Mouse (Mus musculus): ENCODE measurements around the gene Heatr4.
A peak's percentile ranks its signal among the peaks of the same experiment; 100 is the strongest.

The Heatr4 gene

DNA sequence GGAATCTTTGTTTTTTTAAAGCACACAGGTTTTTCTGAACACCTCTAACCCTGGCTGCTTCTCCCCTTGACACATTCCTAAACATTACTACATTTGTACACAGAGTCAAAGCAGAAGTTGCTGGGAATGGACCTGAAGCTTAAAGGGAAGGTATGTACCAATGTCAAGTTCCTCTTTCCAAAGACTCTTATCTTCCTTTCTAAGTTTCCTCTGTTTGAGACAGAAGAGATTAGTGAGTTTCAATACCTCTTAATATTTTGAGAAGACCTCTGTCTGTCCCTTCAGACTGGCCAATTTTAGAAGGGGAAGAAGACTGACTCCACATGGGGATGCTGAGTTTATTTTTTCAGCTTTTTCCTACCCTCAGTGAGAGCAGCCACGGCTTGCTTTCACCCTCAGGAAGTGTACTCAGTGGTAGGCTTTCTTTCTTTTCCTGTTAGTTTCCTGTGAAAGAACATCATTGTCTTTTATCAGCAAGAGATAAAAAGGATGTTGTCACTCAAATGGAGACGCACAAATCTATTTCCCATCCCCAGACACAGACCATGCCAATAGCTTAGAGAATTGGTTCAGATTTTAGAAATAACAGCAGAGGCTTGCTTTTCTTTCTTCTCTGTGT is 55.4 kb downstream of the Heatr4 start:
- DNase-seq, result peak; percentile 56

DNA sequence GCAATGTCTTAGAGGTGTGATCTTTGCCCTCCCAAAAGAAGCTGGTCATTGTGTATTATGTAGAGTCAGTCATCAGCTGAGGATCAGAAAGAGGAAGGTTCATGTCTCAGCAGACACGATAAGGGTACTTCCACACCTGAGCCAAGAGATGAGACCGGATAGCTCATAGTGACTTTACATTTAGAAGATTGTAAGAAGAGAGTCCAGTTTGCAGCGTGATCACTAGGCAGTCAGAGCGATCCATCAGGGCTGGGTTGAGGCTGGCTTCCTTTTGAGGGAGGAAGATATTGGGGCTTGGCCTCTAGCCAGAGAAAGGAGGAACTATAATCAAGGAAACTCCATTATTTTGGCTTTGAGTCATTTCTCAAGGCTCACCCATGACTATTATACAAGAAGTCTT is 56.9 kb downstream of the Heatr4 start:
- DNase-seq, result peak; percentile 78

DNA sequence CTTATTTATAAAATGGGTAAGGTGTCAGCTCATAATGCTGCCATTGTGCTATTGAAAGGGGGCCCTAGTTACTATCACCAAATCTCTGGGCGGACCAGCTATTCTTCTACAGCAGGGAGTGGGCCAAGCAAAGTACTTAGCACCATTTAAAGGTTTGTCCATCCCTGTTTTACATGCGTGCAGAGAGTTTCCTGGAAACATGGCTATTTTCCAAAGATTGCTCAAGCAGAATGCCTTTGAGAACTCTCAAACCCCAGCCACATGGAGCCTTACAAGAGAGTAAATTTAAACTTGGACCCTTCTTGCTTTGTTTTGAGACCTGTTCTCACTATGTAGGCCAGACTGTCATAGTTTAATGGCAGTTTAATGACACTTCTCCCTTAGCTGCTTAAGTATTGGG is 58.6 kb downstream of the Heatr4 start:
- peak; percentile 75 for DNase-seq

DNA sequence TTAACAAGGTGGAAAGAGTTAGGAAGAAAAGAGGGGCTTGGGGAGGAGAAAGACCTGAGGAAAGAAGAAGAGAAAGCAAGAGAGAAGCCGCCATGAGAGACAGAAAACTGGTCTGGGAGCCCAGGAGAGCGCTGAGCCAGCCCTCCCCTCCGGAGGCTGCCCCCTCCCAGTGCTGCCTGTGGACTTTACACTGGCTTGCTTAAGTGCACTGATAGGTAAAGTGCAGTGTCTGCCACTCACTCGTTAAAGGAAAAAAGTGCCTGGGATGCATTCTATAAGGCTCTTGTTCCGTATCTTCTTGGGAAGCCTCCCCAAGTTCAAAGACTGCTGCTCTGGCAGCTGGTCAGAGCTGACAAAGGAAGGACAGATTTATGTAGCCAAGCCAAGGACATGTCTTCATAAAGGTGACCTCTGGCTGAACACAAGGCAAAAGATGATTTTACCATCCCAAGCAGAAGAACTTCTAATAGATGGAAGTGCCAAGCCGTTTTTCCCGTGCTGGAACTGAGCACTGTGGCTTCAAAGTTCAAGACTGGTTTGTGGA is 59.4 kb downstream of the Heatr4 start:
- no peak for DNase-seq

DNA sequence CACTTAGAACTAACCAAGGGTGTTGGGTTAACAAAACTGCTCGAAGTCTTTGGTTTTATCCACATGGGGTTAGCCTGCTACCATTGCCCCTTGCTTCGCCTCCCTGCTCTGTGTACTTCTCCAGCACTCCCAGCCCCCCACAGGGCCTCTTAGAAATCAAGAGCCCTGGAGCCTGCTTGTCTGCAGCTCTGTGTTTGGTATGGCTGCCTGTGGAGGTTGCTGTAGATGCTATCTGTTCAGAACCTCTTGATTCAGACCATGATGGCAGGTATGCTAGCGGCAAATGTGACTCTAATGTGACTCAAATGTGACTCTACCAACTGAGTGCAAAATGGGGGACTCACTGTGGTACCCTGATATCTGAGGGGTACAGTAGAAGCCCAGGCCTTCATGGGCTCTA is 60.3 kb downstream of the Heatr4 start:
- DNase-seq, result no peak

DNA sequence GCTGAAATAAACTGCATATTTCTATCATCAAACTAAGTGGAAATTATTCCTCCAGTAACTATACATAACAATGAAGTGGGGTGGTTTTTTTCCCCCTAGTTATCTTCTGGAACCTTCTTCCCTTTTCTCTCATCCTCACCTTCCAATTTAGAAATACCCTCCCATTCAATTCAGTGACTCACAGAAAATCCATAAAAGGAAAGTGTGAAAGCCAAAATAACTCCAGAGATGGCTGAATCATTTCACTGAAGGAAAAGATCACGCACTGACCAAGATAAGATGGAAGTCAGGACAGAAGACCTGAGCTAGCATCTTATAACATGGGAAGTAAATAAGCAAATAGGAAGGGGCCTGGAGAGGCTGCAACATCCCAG is 61.2 kb downstream of the Heatr4 start:
- DNase-seq, result no peak

DNA sequence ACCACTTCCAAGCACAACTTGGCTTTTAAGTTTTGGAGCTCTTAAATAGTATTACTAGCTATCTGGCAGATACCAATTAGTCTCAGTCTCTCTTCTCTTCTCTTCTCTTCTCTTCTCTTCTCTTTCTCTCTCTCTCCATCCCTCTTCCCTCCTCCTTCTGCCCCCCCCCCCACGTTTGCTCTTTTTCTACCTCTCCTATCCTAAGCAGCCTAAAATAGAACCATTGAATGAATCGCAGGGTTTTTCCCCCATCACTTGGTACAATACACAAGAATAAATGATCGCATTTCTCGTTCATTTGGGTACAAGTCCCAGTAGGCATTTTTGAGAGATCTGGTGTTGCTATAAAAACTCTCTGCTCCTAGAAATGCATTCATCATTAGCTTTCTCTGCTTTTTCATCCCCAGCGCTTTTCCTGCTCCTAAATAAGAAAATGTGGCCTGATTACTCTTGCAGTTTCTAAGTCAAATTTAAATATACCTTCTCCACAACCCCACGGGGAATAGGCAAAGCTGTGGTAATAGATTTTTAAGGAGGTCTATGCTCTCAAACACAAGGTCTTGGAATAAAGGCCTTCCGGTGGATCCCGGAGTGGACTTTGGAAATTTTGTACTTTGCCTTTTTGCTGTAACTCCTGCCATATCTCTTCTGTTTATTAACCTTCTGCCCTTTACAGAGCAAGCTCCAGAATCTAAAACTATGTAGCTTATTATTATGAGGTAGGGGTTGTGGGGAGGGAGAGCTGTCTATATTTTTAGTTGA is 61.7 kb downstream of the Heatr4 start:
- no peak for DNase-seq

DNA sequence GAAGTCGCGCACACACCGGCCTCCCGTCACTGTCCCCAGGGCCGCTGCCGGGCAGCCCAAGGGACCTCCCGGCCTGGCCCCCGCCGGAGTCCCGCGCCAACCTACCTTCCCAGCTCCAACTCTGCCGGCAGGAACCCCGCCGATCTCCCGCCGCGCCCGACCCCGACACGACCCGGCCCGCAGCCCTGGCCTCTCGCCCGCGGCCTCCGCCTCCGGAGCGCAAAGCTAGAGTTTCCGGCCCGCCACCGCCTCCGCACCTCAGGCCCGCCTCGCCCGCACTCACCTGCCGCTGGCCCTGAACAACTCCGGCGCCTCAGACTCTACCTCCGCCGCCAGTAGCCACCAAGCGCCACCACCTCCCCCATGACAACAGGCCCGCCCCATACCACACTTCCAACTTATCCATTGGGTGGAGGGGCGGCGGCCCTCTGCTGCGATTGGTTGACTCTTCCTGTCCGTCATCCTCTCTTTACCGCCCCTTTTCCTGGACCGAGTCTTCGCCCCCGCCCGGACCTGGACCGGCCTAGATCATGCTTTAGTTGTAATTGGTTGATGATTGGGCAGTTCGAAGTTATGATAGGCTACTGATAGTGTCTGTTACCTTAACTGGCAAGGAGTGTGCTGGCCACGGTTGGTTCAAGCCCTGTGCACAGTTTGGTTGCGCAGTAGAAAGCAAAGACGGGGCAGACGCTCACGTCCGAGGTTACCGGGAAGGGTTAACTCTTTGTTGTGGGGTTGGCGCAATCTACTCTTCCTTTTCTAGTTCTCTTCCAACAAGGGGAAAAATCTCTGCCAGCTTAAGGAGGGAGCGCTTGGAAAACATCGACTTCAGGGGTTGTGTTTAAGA is 62.9 kb downstream of the Heatr4 start, which contains the start of gene Numb:
Numb (minus strand) TSS at position 400 of the 847 bp plus-strand sequence.
- DNase-seq, result peak; percentile 99

DNA sequence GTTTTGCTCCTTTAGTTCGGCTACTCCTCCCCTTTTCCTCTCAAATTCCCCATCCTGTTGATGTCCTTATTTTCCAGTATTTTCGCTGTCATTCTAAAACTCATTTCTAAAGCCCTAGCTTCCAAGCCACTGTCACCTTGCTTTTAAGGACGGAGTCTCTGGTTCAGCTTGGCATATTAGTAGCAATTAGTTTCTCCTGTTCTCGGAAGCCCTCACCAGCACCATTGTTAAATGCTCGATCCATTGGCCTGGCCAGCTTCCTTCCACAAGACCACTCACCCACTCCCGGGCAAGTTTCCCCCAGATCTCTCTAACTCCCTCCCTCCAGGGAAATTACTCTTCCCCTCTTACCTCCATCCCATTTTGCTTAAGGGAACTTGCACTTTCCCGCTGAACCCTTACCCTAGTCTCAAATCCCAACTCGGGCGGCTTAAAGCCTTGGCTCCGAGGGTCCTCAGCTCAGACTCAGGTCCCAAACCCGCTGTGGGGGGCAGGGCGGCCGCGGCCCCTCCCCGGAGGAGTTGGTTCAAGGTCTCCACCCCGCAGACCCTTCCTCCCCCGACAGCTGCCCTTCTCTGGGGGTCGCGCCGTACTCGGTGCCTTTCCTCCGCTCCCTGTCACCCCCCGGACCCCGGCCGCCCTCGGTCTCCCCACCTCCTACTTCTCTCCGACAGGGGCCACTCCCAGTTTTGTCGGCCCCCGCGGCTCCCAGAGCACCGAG is 63.8 kb downstream of the Heatr4 start:
- no peak for DNase-seq

DNA sequence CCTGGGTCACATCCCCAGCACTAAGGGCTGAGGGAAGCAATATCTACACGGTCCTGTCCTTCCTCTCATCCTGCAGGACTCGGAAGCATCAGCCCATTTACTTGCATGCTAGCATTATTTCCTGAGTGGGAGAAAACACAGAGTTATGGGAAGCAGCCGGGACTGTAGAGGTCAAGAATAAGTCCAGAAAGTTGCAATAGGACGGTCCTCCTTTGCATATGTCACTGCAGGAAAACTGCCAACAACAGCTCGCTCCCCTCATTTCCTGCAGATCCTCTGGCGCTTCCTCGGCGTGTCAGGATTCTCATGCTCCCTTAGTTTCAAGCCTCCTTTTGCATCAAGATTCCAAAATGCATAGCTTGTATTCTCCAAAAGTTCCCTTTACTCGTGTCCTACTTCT is 67.8 kb downstream of the Heatr4 start:
- DNase-seq, result peak; percentile 45

DNA sequence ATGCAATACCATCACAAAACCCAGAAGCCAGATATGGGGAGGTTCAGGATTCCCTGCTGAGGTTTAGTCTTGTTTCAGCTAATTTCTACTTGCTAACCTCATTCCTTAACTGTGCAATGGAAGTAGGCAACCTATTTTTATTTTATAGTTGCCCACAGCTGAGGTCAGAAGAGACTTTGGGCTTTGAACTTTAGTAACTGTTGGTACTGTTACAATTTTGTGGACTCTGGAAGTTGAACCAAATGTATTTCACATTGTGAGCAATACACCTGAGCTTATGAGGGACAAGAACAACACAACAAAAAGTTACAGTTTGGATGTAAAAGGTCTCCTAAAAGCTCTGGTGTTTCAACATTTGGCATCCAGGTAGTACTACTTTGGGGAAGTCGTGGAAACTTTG is 69.9 kb downstream of the Heatr4 start:
- DNase-seq, result no peak

DNA sequence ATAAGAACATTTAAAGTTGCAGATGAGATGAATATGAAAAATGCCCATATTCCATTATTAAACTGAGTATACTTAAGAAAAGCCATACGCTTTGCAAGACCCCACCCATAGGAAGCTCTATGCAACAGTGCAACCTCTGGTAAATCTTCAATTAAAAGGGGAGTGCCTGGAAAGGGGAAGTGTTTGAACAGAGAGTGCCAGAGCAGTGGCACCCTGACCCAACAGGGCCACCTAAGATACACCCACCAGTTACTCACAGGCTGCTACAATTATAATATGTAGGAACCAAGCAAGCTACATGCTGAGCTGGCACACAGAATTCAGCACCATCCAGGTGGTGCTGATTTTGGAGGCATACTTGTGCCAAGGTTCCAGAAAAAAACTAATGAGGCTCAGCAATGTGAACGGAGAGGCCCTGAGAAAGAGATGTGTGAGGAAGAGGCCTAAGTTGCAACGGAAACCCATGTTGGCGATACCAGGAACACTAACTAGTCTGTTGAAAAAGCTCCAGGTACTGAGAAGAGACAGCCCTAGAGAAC is 70.4 kb downstream of the Heatr4 start:
- no peak for DNase-seq

DNA sequence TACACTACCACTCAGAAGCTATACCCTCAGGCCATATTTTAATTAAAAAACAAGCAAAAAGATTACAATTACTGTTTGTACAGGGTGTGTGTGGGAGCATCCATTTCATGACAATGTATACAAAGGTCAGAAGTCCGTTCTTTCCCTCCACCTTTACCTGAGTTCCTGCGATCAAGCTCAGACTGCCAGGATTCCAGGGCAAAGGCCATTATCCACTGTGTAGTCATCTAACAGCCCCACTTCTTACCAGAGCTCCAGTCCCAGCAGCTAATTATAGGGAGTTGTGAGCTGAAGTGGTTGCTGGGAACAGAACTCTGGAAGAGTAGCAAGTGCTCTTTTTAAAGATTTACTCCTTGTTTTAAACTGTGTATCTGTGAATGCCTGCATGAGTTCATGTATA is 74.2 kb downstream of the Heatr4 start:
- no peak for DNase-seq
